Mouse (Mus musculus): ENCODE data around the gene Acot6.

DNA sequence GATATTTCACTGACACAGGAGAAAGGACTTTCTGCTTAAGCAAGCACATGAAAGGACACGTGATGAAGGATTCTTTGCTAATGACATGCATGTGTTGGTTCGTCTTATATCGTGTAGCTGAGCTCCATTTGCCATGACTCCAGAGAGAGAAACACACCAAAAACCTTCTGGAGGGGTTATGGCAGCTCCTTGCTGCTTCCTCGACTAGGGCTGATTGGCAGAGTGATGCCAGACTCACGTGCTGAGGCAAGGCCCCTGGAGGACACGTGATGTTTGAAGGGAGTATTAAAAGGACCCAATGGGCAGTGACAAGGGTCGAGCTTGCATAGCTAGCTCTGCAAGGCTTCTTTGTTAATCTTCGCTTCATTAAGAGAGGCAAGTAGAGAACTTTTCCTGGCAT lies 32.2 kb upstream of the Acot6 start:
- TF ChIP-seq EP300 (IDR thresholded peaks at IDR 0.05; ENCODE audit: low read depth) (no peak), CTCF (IDR thresholded peaks at IDR 0.05; ENCODE audit: low read depth) (no peak)
